Mouse (Mus musculus) retina, postnatal 7 days (tissue): ENCODE measurements at regions not wholly inside any gene's neighbourhood (a gene's known extent, or its start where the extent isn't known, plus 50 kb on each side); places are given as distances from the start of the nearest gene placed in this dataset.

ENCODE experiments used
- DNase-seq: peaks from one replicate; pipeline ENCODE4 v3.0.0-alpha.2; 2012; ENCODE audit warnings: low read depth, low spot score

- DNase-seq, result no peak
Measured at GRCm38 (mm10) chr5:119057813-119058212, 497.3 kb downstream of the Med13l start.

- DNase-seq, result no peak
Measured at GRCm38 (mm10) chr5:119058231-119058851, 497.9 kb downstream of the Med13l start.

- DNase-seq, result no peak
Measured at GRCm38 (mm10) chr5:119059223-119059622, 498.7 kb downstream of the Med13l start.

- DNase-seq, result no peak
Measured at GRCm38 (mm10) chr5:119060886-119061285, 500.4 kb downstream of the Med13l start.

GRCm38 (mm10) chr5:119062478-119062877 lies 502.0 kb downstream of the Med13l start:
- no peak for DNase-seq

- DNase-seq, result no peak
Measured at GRCm38 (mm10) chr5:119066666-119067065, 506.2 kb downstream of the Med13l start.

GRCm38 (mm10) chr5:119069765-119070333 lies 509.4 kb downstream of the Med13l start:
- DNase-seq, result no peak

- no peak for DNase-seq
Measured at GRCm38 (mm10) chr5:119072712-119073111, 512.2 kb downstream of the Med13l start.

GRCm38 (mm10) chr5:119080747-119081146 lies 520.3 kb downstream of the Med13l start:
- no peak for DNase-seq

- DNase-seq, result no peak
Measured at GRCm38 (mm10) chr5:119082895-119083294, 522.4 kb downstream of the Med13l start.

GRCm38 (mm10) chr5:119097576-119098193 lies 537.2 kb downstream of the Med13l start:
- no peak for DNase-seq

GRCm38 (mm10) chr5:119099817-119100216 lies 539.3 kb downstream of the Med13l start:
- DNase-seq, result no peak

GRCm38 (mm10) chr5:119103503-119103902 lies 543.0 kb downstream of the Med13l start:
- no peak for DNase-seq

- no peak for DNase-seq
Measured at GRCm38 (mm10) chr5:119107898-119108297, 547.4 kb downstream of the Med13l start.

GRCm38 (mm10) chr5:119109501-119109900 lies 549.0 kb downstream of the Med13l start:
- DNase-seq, result no peak

- DNase-seq, result no peak
Measured at GRCm38 (mm10) chr5:119114074-119114473, 553.6 kb downstream of the Med13l start.

- no peak for DNase-seq
Measured at GRCm38 (mm10) chr5:119125745-119126144, 544.7 kb upstream of the Tbx3 start.

- no peak for DNase-seq
Measured at GRCm38 (mm10) chr5:119130176-119130575, 540.3 kb upstream of the Tbx3 start.

- DNase-seq, result no peak
Measured at GRCm38 (mm10) chr5:119131461-119131860, 539.0 kb upstream of the Tbx3 start.

- DNase-seq, result no peak
Measured at GRCm38 (mm10) chr5:119133378-119133777, 537.1 kb upstream of the Tbx3 start.

- DNase-seq, result no peak
Measured at GRCm38 (mm10) chr5:119136916-119137315, 533.6 kb upstream of the Tbx3 start.

- DNase-seq, result no peak
Measured at GRCm38 (mm10) chr5:119137409-119137808, 533.1 kb upstream of the Tbx3 start.

GRCm38 (mm10) chr5:119137821-119138221 lies 532.6 kb upstream of the Tbx3 start:
- no peak for DNase-seq
